Mouse (Mus musculus) layer of hippocampus, adult 9-10 months (tissue): ENCODE results near the gene Fam19a2.

Experiments
- DNase-seq: peaks from one replicate; pipeline ENCODE4 v3.0.0; 2022; ENCODE audit warnings: low spot score

Fam19a2 gene

GRCm38 (mm10) chr10:123263876-123264309 lies at the start of gene Fam19a2:
Fam19a2 (plus strand) TSS chr10:123263996.
- no peak for DNase-seq

GRCm38 (mm10) chr10:123222785-123223184 lies 41.0 kb upstream of the Fam19a2 start:
- DNase-seq, result no peak

- no peak for DNase-seq
These were observed 34.4 kb upstream of the Fam19a2 start for GRCm38 (mm10) chr10:123229420-123229819.

GRCm38 (mm10) chr10:123248063-123248462 lies 15.7 kb upstream of the Fam19a2 start:
- no peak for DNase-seq

- DNase-seq, result no peak
These were observed 11.9 kb upstream of the Fam19a2 start for GRCm38 (mm10) chr10:123251904-123252303.

GRCm38 (mm10) chr10:123254299-123254698 lies 9.5 kb upstream of the Fam19a2 start:
- DNase-seq, result no peak

GRCm38 (mm10) chr10:123255674-123256348 lies 8.0 kb upstream of the Fam19a2 start:
- no peak for DNase-seq

- DNase-seq, result no peak
These were observed 830 bp downstream of the Fam19a2 start for GRCm38 (mm10) chr10:123264461-123265191.

- DNase-seq, result no peak
These were observed 1.5 kb downstream of the Fam19a2 start for GRCm38 (mm10) chr10:123265241-123265790.

GRCm38 (mm10) chr10:123268568-123268967 lies 4.8 kb downstream of the Fam19a2 start:
- DNase-seq, result no peak

- DNase-seq, result no peak
These were observed 10.8 kb downstream of the Fam19a2 start for GRCm38 (mm10) chr10:123274554-123274953.

GRCm38 (mm10) chr10:123307300-123307699 lies 43.5 kb downstream of the Fam19a2 start:
- no peak for DNase-seq

- no peak for DNase-seq
These were observed 62.5 kb downstream of the Fam19a2 start for GRCm38 (mm10) chr10:123326271-123326670.

GRCm38 (mm10) chr10:123341280-123341679 lies 77.5 kb downstream of the Fam19a2 start:
- DNase-seq, result no peak

- no peak for DNase-seq
These were observed 78.9 kb downstream of the Fam19a2 start for GRCm38 (mm10) chr10:123342591-123343236.

GRCm38 (mm10) chr10:123346301-123346700 lies 82.5 kb downstream of the Fam19a2 start:
- no peak for DNase-seq

GRCm38 (mm10) chr10:123353667-123354066 lies 89.9 kb downstream of the Fam19a2 start:
- no peak for DNase-seq

- DNase-seq, result no peak
These were observed 93.2 kb downstream of the Fam19a2 start for GRCm38 (mm10) chr10:123357010-123357409.

- no peak for DNase-seq
These were observed 96.7 kb downstream of the Fam19a2 start for GRCm38 (mm10) chr10:123360492-123360891.

GRCm38 (mm10) chr10:123364628-123365027 lies 100.8 kb downstream of the Fam19a2 start:
- DNase-seq, result no peak

- DNase-seq, result no peak
These were observed 103.5 kb downstream of the Fam19a2 start for GRCm38 (mm10) chr10:123367152-123367864.

- no peak for DNase-seq
These were observed 119.5 kb downstream of the Fam19a2 start for GRCm38 (mm10) chr10:123383277-123383676.
